ENCODE assay signal across 9 mouse cellular contexts in the genomic region with DNA sequence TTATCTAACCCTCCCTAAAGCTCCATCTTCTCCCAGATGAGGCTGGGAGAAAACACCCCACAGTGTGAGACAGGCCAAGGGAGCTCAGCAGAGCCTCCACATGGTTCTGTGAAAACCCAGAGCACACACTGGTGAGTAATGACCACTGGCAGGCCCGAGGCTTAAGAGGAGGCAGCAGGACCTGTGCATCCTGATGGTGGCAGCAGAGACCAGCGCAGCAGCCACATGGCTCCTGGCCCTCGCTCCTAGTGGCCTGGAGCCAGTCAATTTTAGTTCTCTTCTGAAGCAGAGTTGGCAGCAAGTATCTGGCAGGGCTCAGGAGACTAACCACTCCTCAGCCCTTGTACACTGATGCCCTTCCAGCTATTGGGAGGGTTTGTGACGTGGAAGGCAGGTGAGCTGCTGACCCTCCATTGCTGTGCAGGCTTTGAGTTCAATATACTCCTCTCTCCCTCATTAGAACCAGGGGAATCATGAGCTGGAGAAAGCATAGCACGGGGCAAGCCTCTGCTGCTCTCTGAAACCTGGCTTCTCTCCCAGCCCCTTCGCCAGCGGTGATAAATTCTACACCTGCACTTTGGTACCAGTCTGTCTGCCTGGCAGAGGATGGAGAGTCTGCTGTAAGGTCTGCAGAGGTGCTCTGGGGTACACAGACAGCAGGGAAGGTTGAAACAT. TPM values are rescaled to one million over a fixed set of nuclear protein-coding genes. Genes with fewer than 3 reads are reported as not detected.
DNase-seq lines count a peak whose midpoint lies in the region; ATAC-seq lines count a peak whose summit lies in the region.
"Had no signal": no experiment of that assay in that cellular context is flagged by ENCODE, and none has a peak within 500 bp of the region (broad histone marks: within the 10 kb centered on the region; RNA-seq: fewer than 3 reads in every experiment).

No protein-coding gene starts in this region.

- no peak overlapping the region for H3K4me2 ChIP-seq in intestine, embryonic 16.5 days (ENCODE audit: low read depth, low read length)

- H3K4me3 ChIP-seq in intestine, embryonic 16.5 days (ENCODE audit: low read length) = no peak overlapping the region
- H3K4me3 ChIP-seq: megakaryocyte, embryonic 14.5 days had no signal

- no peaks in the 10 kb centered on the region for H3K36me3 ChIP-seq in intestine, embryonic 16.5 days (ENCODE audit: control insufficient read depth, insufficient read depth, low read length)

- peak; percentile 88 for DNase-seq in adrenal gland, postnatal 10 days
- DNase-seq in embryo, embryonic 9.5 days (ENCODE audit: extremely low spot score) = peak; percentile 77
- DNase-seq in gonadal fat pad, adult 2 months (ENCODE audit: low read depth) = peak; percentile 17
- DNase-seq in left cerebral cortex, adult 9 months (ENCODE audit: low spot score in 2 of 2) = peak; percentile 55 to 83
- DNase-seq in right cerebral cortex, postnatal 14 days = peak; percentile 75
- no peak for DNase-seq in c-Kit-positive CD71-positive TER-119-positive erythroid progenitor cells, embryonic 14.5 days (ENCODE audit: low spot score)

- H3K9ac ChIP-seq in intestine, embryonic 16.5 days (ENCODE audit: low read depth, low read length) = no peak overlapping the region

- H3K27me3 ChIP-seq in intestine, embryonic 16.5 days (replicated peaks; ENCODE audit: control insufficient read depth, insufficient read depth, low read length) = no peaks in the 10 kb centered on the region

- H3K27ac ChIP-seq in intestine, embryonic 16.5 days (ENCODE audit: low read length) = no peak overlapping the region

- H3K4me1 ChIP-seq in intestine, embryonic 16.5 days (ENCODE audit: control insufficient read depth, insufficient read depth, low read length) = 0 out of 2 replicates have a peak, but pooled peaks cover 5% of the 10 kb centered on the region

- H3K9me3 ChIP-seq in intestine, embryonic 16.5 days (ENCODE audit: control insufficient read depth, low read length) = no peaks in the 10 kb centered on the region
- H3K9me3 ChIP-seq: megakaryocyte, embryonic 14.5 days had no signal

- ATAC-seq in intestine, embryonic 16.5 days = peak; percentile 88
- peak; percentile 46; the same call in 1 of the 2 replicates for ATAC-seq in megakaryocyte, adult 5-6 weeks (ENCODE audit: poor library complexity, severe bottlenecking)

- WGBS in intestine, embryonic 16.5 days = 31% methylated on average over 7 of the region's 7 CpGs

RNA-seq across cellular contexts. Expression of gene Bfsp2, which starts 14.3 kb away (rescaled TPM):
- under 1 TPM; 0.55 to 0.60 TPM for total RNA-seq in adrenal gland, postnatal 10 days (2021)
- polyA plus RNA-seq in gonadal fat pad, adult 2 months (2012; rRNA removed) = not detected in 2 replicates
- polyA plus RNA-seq in intestine, embryonic 16.5 days (2015; fragmentation: Nextera tagmentation; extraction: Ambion mirVana) = not detected in 2 replicates
- total RNA-seq in megakaryocyte, adult 5-6 weeks (2015) = 0.30 TPM in 1 of 2 replicates, not detected in the other
- total RNA-seq in megakaryocyte, adult 5-6 weeks (2017) = 1.1 and 1.3 TPM in 2 replicates
